Mouse (Mus musculus) adipocyte (in vitro differentiated cells): ENCODE results near the gene Efcab10.

ENCODE experiments used
- DNase-seq: peaks from one replicate; pipeline ENCODE4 v3.0.0-alpha.2; 2016; ENCODE audit warnings: low spot score

Gene Efcab10

GRCm38 (mm10) chr12:33394804-33395623, at the start of gene Efcab10:
Efcab10 (plus strand) TSS chr12:33394854.
- DNase-seq: no peak

GRCm38 (mm10) chr12:33344970-33345772, 49.5 kb upstream of the Efcab10 start:
- no peak for DNase-seq

GRCm38 (mm10) chr12:33345773-33346435, 48.8 kb upstream of the Efcab10 start:
- no peak for DNase-seq

GRCm38 (mm10) chr12:33352671-33353070, 42.0 kb upstream of the Efcab10 start:
- DNase-seq: no peak

GRCm38 (mm10) chr12:33358345-33358744, 36.3 kb upstream of the Efcab10 start:
- no peak for DNase-seq

GRCm38 (mm10) chr12:33359209-33359608, 35.4 kb upstream of the Efcab10 start:
- DNase-seq: no peak

GRCm38 (mm10) chr12:33359878-33360482, 34.7 kb upstream of the Efcab10 start:
- no peak for DNase-seq

GRCm38 (mm10) chr12:33360729-33361128, 33.9 kb upstream of the Efcab10 start:
- peak; percentile 85 for DNase-seq

- no peak for DNase-seq
Measured at GRCm38 (mm10) chr12:33364511-33364910, 30.1 kb upstream of the Efcab10 start.

GRCm38 (mm10) chr12:33365133-33365532, 29.5 kb upstream of the Efcab10 start:
- no peak for DNase-seq

GRCm38 (mm10) chr12:33369555-33369954, 25.1 kb upstream of the Efcab10 start:
- peak; percentile 46 for DNase-seq

GRCm38 (mm10) chr12:33379624-33380445, 14.8 kb upstream of the Efcab10 start:
- DNase-seq: peak; percentile 88

- peak; percentile 85 for DNase-seq
Measured at GRCm38 (mm10) chr12:33388842-33389241, 5.8 kb upstream of the Efcab10 start.

- peak; percentile 70 for DNase-seq
Measured at GRCm38 (mm10) chr12:33390844-33391560, 3.7 kb upstream of the Efcab10 start.

GRCm38 (mm10) chr12:33403265-33403693, 8.6 kb downstream of the Efcab10 start:
- no peak for DNase-seq

- DNase-seq: no peak
Measured at GRCm38 (mm10) chr12:33404996-33405395, 10.3 kb downstream of the Efcab10 start.

- DNase-seq: no peak
Measured at GRCm38 (mm10) chr12:33405398-33406026, 10.9 kb downstream of the Efcab10 start.

GRCm38 (mm10) chr12:33411580-33412151, 17.0 kb downstream of the Efcab10 start:
- peak; percentile 17 for DNase-seq

- DNase-seq: peak; percentile 45
Measured at GRCm38 (mm10) chr12:33424329-33424728, 29.7 kb downstream of the Efcab10 start.

GRCm38 (mm10) chr12:33427293-33427692, 32.6 kb downstream of the Efcab10 start:
- no peak for DNase-seq
